17 mouse cellular contexts compared by ENCODE assay signal in genomic region chr1:183671541-183671940, GRCm38 (mm10).
DNase-seq lines count a peak whose midpoint lies in the region; ATAC-seq lines count a peak whose summit lies in the region.
"Had no signal": no experiment of that assay in that cellular context is flagged by ENCODE, and none has a peak within 500 bp of the region (broad histone marks: within the 10 kb centered on the region; RNA-seq: fewer than 3 reads in every experiment).

No protein-coding gene starts in this region.

- H3K36me3 ChIP-seq in heart, embryonic 12.5 days = no peaks in the 10 kb centered on the region
- H3K36me3 ChIP-seq: heart, embryonic 13.5 days; hindbrain, embryonic 15.5 days; neural tube, embryonic 13.5 days had no signal

- WGBS in heart, embryonic 12.5 days = 61% methylated on average over 4 of the region's 4 CpGs

- DNase-seq in adrenal gland, adult (ENCODE audit: inconsistent age in 2 of 2, low spot score in 1 of 2) = peak; percentile 47 to 79
- no peak for DNase-seq in adrenal gland, adult 18-20 months (ENCODE audit: low spot score in 2 of 2)
- DNase-seq in heart, adult 18-20 months = peak; percentile 40 to 65
- DNase-seq in MN1 (ENCODE audit: low spot score) = peak; percentile 27
- DNase-seq in heart, postnatal 10 days = peak; percentile 30 to 41
- no peak for DNase-seq in kidney, postnatal 25 days
- no peak for DNase-seq in thymus, postnatal 10 days (ENCODE audit: low spot score in 2 of 2)
- DNase-seq: kidney, postnatal 14 days; layer of hippocampus, adult 9-11 months; thymus, postnatal 14 days had no signal

- H3K4me1 ChIP-seq in heart, embryonic 12.5 days (replicated peaks) = 0 out of 2 replicates have a peak, but pooled peaks cover 4% of the 10 kb centered on the region

- ATAC-seq in heart, embryonic 12.5 days (ENCODE audit: insufficient number of reproducible peaks, low FRiP score) = no peak
- ATAC-seq: intestine, postnatal 0 days; Patski had no signal

- intact Hi-C loops in heart, postnatal 10 days (cut with DNase I) = no loop called here

- H3K9me3 ChIP-seq in heart, embryonic 12.5 days (replicated peaks) = peaks cover 2% of the 10 kb centered on the region; the same call in 1 of the 2 replicates

- no peak overlapping the region for H3K27ac ChIP-seq in heart, embryonic 12.5 days (ENCODE audit: poor library complexity, severe bottlenecking)
- H3K27ac ChIP-seq: heart, embryonic 13.5 days; hindbrain, embryonic 15.5 days; neural tube, embryonic 13.5 days had no signal

- no peak overlapping the region for H3K4me3 ChIP-seq in heart, embryonic 12.5 days
- H3K4me3 ChIP-seq: heart, embryonic 13.5 days; hindbrain, embryonic 15.5 days; neural tube, embryonic 13.5 days had no signal

- H3K9ac ChIP-seq in heart, embryonic 12.5 days = no peak overlapping the region
- H3K9ac ChIP-seq: heart, embryonic 13.5 days; hindbrain, embryonic 15.5 days; neural tube, embryonic 13.5 days had no signal

- H3K27me3 ChIP-seq in heart, embryonic 12.5 days (replicated peaks) = peaks cover 13% of the 10 kb centered on the region
- H3K27me3 ChIP-seq: hindbrain, embryonic 15.5 days; neural tube, embryonic 13.5 days; Patski had no signal

- H3K4me2 ChIP-seq in heart, embryonic 12.5 days = no peak overlapping the region
- H3K4me2 ChIP-seq: heart, embryonic 13.5 days; hindbrain, embryonic 15.5 days; liver, embryonic 11.5 days; neural tube, embryonic 13.5 days had no signal

Comparison
In these comparisons a context has a peak if more than half of its experiments do, and no peak if none do; other contexts are left out.
1. DNase-seq: peak in adrenal gland, adult (2 of 2), heart, adult 18-20 months (2 of 2), MN1 (single experiment) and heart, postnatal 10 days (2 of 2); none in adrenal gland, adult 18-20 months (0 of 2), kidney, postnatal 25 days (0 of 2) and thymus, postnatal 10 days (0 of 2).